Mouse (Mus musculus) midbrain, embryonic 16.5 days (tissue): ENCODE measurements around the gene Lmntd2. TPM values are rescaled to one million over a fixed set of nuclear protein-coding genes. Genes with fewer than 3 reads are reported as not detected.

Source experiments
- ATAC-seq: fragments of 200-750 bp; cut with Nextera tagmentation; 2 replicates; pipeline ENCODE4 v1.8.0; 2017; ENCODE audit warnings: moderate TSS enrichment
- H3K27ac ChIP-seq: fragments of 300-500 bp; sonication (generic); 2 replicates; pipeline ENCODE4 v1.5.1; 2014; ENCODE audit warnings: mild to moderate bottlenecking, low read length, mixed read lengths
- H3K27me3 ChIP-seq: fragments of 300-500 bp; sonication (generic); 2 replicates; pipeline ENCODE4 v1.6.1; 2014; ENCODE audit warnings: low read depth, low read length, mixed read lengths; ENCODE audit not compliant: control insufficient read depth, insufficient read depth
- H3K36me3 ChIP-seq: fragments of 300-500 bp; sonication (generic); 2 replicates; pipeline ENCODE4 v1.6.1; 2014; ENCODE audit warnings: mild to moderate bottlenecking, low read length, moderate library complexity, mixed read lengths; ENCODE audit not compliant: control insufficient read depth, insufficient read depth
- H3K4me1 ChIP-seq: fragments of 300-500 bp; sonication (generic); 2 replicates; pipeline ENCODE4 v1.6.1; 2014; ENCODE audit warnings: mild to moderate bottlenecking, low read length, mixed read lengths; ENCODE audit not compliant: control insufficient read depth, insufficient read depth
- H3K4me2 ChIP-seq: fragments of 300-500 bp; sonication (generic); 2 replicates; pipeline ENCODE4 v1.6.1; 2014; ENCODE audit warnings: mild to moderate bottlenecking, low read length, mixed read lengths
- H3K4me3 ChIP-seq: fragments of 300-500 bp; sonication (generic); 2 replicates; pipeline ENCODE4 v1.5.1; 2014; ENCODE audit warnings: low read depth, mild to moderate bottlenecking, low read length, moderate library complexity, mixed read lengths
- H3K9ac ChIP-seq: fragments of 300-500 bp; sonication (generic); 2 replicates; pipeline ENCODE4 v1.6.1; 2014; ENCODE audit warnings: low read depth, low read length, mixed read lengths
- H3K9me3 ChIP-seq: fragments of 300-500 bp; sonication (generic); replicated peaks from 2 replicates; pipeline ENCODE4 v1.6.1; 2014; ENCODE audit warnings: mild to moderate bottlenecking, low read length, mixed read lengths; ENCODE audit not compliant: control insufficient read depth, poor library complexity, severe bottlenecking
- WGBS: fragments of 180-500 bp; shearing (Covaris S2); extraction: QIAGEN DNeasy Blood & Tissue Kit; methylation state at CpG from one replicate; pipeline ENCODE4 v1.1.7; 2014; 5-methylcytosine and 5-hydroxymethylcytosine counted together
- polyA plus RNA-seq: library from polyadenylated mRNA; unstranded; fragments of >200 nt; fragmentation: Nextera tagmentation; extraction: Ambion mirVana; gene quantifications from 2 replicates; pipeline ENCODE4 v1.2.1, GENCODE M21; 2015

The Lmntd2 gene
- polyA plus RNA-seq, 1 experiment from 2014 or later = 0.23 TPM

DNA sequence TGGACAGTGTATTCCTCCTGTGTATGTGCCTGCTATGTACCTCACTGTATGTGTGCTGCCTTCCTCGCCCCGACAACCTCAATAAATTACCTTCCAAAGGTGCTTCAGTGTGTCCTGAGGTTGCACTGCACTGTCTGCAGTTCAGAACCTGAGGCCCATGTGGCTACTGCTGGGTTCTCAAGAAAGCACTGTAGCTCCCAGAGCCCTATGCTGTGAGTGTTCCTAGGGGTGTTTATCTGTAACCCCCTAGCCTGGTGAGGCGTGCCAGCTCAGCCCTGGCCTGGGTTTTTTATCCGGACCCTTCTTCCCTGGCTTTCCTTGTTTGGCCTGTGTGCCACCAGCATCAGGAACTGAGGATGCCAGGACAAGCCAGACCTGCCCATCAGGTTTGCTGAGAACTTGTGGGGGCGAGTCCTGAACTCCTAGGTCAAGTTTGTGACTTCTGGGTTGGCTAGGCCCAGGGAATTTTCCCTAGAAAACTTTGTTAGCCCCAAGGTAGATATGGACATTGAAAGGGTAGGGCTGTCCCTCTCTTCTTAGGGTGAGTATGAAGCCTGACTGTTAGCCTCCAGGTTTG, 4.8 kb upstream of the Lmntd2 start:
- Histone ChIP-seq H3K36me3 (no peaks in the 10 kb centered on the region; the same call in 1 of the 2 replicates), H3K4me1 (peaks cover 23% of the 10 kb centered on the region), H3K4me3 (no peak overlapping the region), H3K27me3 (no peaks in the 10 kb centered on the region), H3K9me3 (no peaks in the 10 kb centered on the region), H3K27ac (no peak overlapping the region), H3K4me2 (no peak overlapping the region), H3K9ac (no peak overlapping the region)
- no peak for ATAC-seq
- 94% methylated on average over 5 of the region's 5 CpGs for WGBS

DNA sequence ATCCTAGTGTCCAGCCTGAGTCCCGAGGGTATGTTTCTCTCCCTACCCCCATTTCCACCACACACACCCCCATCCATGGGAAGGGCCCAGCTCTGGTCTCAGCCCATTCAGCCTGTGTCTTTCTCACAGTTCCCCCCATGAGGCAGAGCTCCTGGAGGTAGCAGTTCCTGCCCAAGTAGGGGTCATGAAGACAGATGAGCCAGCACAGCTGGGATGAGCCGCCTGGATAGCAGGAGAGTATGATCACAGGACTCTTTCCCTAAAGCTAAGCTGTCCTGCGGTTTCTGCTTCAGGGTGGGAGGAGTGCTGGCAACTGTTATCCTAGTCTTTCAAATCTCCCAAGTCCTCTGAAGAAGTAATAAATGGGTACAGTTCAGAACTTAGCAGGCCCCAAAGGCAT, 4.3 kb upstream of the Lmntd2 start:
- no peak for ATAC-seq
- Histone ChIP-seq H3K4me1 (peaks cover 23% of the 10 kb centered on the region), H3K4me2 (no peak overlapping the region), H3K27ac (no peak overlapping the region), H3K36me3 (no peaks in the 10 kb centered on the region; the same call in 1 of the 2 replicates), H3K9me3 (no peaks in the 10 kb centered on the region), H3K27me3 (no peaks in the 10 kb centered on the region), H3K4me3 (no peak overlapping the region), H3K9ac (no peak overlapping the region)
- WGBS = 81% methylated on average over 3 of the region's 3 CpGs

DNA sequence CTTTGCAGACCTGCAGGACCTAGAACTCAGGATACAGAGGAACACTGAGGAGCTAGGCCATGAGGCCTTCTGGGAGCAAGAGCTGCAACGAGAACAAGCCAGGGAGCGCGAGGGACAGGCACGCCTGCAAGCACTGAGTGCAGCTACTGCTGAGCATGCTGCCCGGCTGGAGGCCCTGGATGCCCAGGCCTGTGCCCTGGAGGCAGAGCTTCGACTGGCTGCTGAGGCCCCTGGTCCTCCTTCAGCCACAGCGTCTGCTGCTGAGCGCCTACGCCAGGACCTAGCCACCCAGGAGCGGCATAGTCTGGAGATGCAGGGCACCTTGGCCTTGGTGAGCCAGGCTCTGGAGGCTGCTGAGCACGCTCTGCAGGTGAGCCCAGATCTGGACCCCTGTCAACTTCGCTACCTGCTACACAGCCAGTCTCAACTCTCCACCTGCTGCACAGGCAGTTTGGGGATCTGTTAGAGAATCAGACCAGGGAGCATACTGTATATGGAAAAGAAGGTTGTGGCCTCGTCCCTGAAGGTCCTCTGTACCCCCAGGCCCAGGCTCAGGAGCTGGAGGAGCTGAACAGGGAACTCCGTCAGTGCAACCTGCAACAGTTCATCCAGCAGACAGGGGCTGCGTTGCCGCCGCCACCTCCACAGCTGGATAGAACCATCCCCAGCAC, 3.6 kb upstream of the Lmntd2 start:
- H3K36me3 ChIP-seq = no peaks in the 10 kb centered on the region; the same call in 1 of the 2 replicates
- H3K9ac ChIP-seq = no peak overlapping the region
- H3K9me3 ChIP-seq = no peaks in the 10 kb centered on the region
- no peaks in the 10 kb centered on the region for H3K27me3 ChIP-seq
- H3K27ac ChIP-seq = no peak overlapping the region
- H3K4me3 ChIP-seq = no peak overlapping the region
- H3K4me2 ChIP-seq = no peak overlapping the region
- no peak for ATAC-seq
- 91% methylated on average over 17 of the region's 17 CpGs for WGBS
- peaks cover 20% of the 10 kb centered on the region for H3K4me1 ChIP-seq

DNA sequence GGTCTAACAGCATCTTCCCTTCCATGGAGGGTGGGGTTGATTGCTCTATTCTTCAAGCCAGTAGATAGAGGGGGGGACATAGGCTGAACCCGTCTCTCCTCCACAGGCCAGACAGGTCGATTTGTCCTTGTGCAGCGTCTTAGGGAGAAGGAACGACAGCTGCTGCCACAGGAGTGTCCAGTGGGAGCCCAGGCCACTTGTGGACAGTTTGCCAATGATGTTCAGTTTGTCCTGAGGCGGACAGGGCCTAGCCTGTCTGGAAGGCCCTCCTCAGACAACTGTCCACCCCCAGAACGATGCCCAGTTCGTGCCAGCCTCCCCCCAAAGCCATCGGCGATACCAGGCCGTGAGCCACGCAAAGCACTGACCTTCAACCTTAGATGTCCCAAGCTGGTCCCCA, 3.0 kb upstream of the Lmntd2 start:
- WGBS = 89% methylated on average over 11 of the region's 11 CpGs
- no peaks in the 10 kb centered on the region for H3K9me3 ChIP-seq
- H3K27me3 ChIP-seq = no peaks in the 10 kb centered on the region
- H3K36me3 ChIP-seq = no peaks in the 10 kb centered on the region; the same call in 1 of the 2 replicates
- peaks cover 14% of the 10 kb centered on the region for H3K4me1 ChIP-seq
- H3K4me2 ChIP-seq = peak overlapping the region; percentile 87
- no peak overlapping the region for H3K4me3 ChIP-seq
- H3K9ac ChIP-seq = no peak overlapping the region
- no peak for ATAC-seq
- H3K27ac ChIP-seq = no peak overlapping the region

DNA sequence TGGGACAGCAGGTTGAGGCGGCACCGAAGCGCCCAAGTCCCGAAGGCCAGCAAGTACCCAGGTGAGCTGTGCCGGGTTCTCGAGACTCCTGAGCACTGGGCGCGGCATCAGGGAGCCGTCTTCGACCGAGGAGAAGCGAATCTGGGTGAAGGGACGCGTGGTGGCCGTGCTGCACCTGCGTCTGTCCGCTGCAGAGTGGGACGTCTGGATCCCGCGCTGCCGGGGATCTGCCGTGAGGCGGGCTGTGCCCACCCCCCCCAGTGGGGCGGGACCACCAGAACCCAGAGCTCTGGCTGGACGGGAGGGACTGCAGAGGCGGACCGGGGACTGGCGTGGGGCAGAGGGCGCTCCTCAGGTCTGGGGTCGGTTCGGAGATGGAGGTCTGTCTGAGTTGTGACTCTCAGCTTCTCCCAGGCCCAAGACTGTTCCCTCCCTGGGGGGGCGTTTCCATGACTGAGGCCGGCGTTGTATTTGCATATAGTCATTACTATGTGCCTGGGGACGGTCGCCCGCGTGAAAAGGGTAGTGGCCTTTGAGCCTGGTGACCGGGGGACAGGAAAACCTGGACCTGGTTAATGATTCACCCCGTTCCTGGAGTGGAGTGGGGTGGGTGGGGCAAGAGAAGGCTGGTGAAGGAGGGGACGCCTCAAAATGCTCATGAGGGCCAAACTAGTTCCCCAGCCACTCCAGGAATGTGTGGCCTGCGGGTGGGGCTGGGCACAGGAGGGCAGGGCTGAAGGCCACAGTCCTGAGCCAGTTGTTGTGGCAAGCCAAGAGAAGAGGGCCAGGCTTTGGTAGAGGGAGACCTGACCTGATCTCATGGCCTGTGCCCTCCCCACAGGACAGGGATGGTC, 2.2 kb upstream of the Lmntd2 start:
- no peaks in the 10 kb centered on the region for H3K9me3 ChIP-seq
- peak; percentile 54 for ATAC-seq
- under 1% methylated on average over 41 of the region's 42 CpGs for WGBS
- peak overlapping the region; percentile 62 for H3K4me3 ChIP-seq
- H3K4me2 ChIP-seq = peak overlapping the region; percentile 87
- no peaks in the 10 kb centered on the region for H3K27me3 ChIP-seq
- H3K9ac ChIP-seq = peak overlapping the region; percentile 71
- H3K27ac ChIP-seq = peak overlapping the region; percentile 30; the same call in 1 of the 2 replicates
- H3K4me1 ChIP-seq = peaks cover 11% of the 10 kb centered on the region
- no peaks in the 10 kb centered on the region; the same call in 1 of the 2 replicates for H3K36me3 ChIP-seq

DNA sequence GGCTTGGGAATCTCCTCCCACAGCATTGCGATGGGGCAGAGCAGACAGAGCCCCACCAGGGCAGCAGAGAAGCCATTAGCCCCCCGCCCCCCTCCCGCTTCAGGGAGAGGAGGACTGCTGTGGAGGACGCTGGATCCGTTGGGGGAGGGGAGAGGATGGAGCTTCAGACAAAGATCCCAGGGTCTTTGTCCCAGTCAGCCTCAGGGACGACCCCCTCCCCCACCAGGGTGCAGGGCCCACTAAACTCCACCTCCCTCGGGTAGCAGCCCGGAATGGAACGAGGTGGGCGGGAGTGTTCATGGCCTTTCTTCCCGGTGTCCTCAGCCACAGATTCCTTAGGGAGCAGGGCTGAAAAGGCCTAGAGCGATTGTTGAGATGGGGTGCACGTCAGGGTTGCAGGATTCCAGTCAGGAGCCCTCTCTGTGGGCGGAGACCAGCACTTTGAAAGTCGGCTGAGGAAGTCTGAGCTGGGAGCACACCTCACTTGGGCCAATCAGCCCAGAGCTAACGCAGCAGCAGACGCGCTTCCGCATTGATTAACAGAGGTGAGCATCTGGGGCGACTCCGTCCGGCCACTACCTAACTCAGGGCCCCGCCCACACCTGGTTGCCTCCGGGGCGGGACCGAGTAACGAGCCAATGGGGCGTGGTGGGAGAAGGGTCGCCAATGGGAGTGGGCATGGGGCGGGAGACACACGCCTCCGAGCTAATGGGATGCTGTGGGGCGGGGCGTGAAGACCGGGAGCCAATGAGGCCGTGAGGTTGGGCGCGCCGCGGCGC, 1.4 kb upstream of the Lmntd2 start, which contains the start of gene Rassf7:
Gene Rassf7 (plus strand): TSS at position 760 of the 779 bp plus-strand sequence.
- peak; percentile 95 for ATAC-seq
- Histone ChIP-seq H3K4me2 (peak within 1 kb of the TSS; percentile 87), H3K9me3 (no peaks in the 10 kb centered on the region), H3K4me3 (peak within 1 kb of the TSS; percentile 62), H3K27me3 (no peaks in the 10 kb centered on the region), H3K4me1 (peaks cover 11% of the 10 kb centered on the region), H3K9ac (peak within 1 kb of the TSS; percentile 71), H3K27ac (peak within 1 kb of the TSS; percentile 60), H3K36me3 (no peaks in the 10 kb centered on the region; the same call in 1 of the 2 replicates)
- under 1% methylated on average over 41 of the region's 41 CpGs for WGBS

DNA sequence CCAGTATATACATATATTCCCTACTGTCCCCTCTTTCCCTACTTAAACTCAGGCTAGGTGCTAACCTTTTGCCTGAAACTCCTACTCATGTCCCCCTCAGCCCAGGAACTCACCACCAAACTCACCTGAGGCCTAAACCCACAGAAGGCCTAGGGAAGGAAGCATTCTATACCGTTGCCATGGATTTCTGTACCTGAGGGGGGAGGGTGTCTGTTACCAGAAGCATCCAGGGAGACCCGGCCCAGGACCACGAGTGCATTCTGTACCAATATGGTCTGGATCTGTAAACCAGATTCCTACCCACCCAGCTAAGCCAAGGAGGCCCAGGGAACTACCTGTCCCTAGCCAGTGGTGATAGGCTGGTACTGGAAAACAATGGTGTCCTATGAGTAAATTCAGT, 430 bp upstream of the Lmntd2 start:
- no peak overlapping the region for H3K9ac ChIP-seq
- peaks cover 11% of the 10 kb centered on the region for H3K4me1 ChIP-seq
- no peak overlapping the region for H3K4me3 ChIP-seq
- no peak for ATAC-seq
- WGBS = 84% methylated on average over 3 of the region's 3 CpGs
- no peaks in the 10 kb centered on the region; the same call in 1 of the 2 replicates for H3K36me3 ChIP-seq
- no peak overlapping the region for H3K4me2 ChIP-seq
- H3K9me3 ChIP-seq = no peaks in the 10 kb centered on the region
- no peaks in the 10 kb centered on the region for H3K27me3 ChIP-seq
- no peak overlapping the region for H3K27ac ChIP-seq

DNA sequence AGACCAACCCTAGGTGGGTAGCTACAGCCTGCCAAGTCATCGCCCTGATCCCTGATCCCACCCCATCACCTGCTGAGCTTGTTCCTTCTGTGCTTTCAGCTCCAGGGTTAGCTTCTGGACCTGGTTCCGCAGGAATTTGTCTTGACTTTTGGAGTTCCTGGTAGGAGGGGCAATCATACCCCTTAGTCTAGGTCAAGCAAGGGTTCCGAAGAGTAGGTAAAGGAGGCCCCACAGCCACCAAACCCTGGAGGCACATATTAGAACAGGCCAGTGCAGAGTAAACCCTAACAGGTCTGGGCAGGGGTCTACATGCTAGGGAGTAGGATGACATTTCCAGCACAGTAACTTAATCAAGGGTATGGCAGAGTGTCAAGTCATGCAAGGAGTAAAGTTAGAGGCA, 747 bp downstream of the Lmntd2 start:
- no peak overlapping the region for H3K9ac ChIP-seq
- no peak for ATAC-seq
- H3K4me3 ChIP-seq = no peak overlapping the region
- no peaks in the 10 kb centered on the region for H3K9me3 ChIP-seq
- H3K4me2 ChIP-seq = no peak overlapping the region
- no peaks in the 10 kb centered on the region for H3K27me3 ChIP-seq
- peaks cover 11% of the 10 kb centered on the region for H3K4me1 ChIP-seq
- 86% methylated on average over 3 of the region's 3 CpGs for WGBS
- H3K36me3 ChIP-seq = no peaks in the 10 kb centered on the region; the same call in 1 of the 2 replicates
- no peak overlapping the region for H3K27ac ChIP-seq
